Mouse (Mus musculus) CD4-positive, CD25-positive, alpha-beta regulatory T cell, adult 4 months (primary cell): ENCODE results near the gene Psmb7. TPM values are rescaled to one million over a fixed set of nuclear protein-coding genes. Genes with fewer than 3 reads are reported as not detected.

Source experiments
- ATAC-seq: one replicate; pipeline ENCODE4 v1.8.0; 2017
- polyA plus RNA-seq, 2 experiments: library from polyadenylated mRNA; unstranded; fragments of 100-300 nt; shearing (Covaris generic); gene quantifications; one replicate each; pipeline ENCODE4 v1.2.1; 2017

Gene Psmb7
- polyA plus RNA-seq, 2 experiments from 2014 or later = 87.0 to 95.3 TPM

DNA sequence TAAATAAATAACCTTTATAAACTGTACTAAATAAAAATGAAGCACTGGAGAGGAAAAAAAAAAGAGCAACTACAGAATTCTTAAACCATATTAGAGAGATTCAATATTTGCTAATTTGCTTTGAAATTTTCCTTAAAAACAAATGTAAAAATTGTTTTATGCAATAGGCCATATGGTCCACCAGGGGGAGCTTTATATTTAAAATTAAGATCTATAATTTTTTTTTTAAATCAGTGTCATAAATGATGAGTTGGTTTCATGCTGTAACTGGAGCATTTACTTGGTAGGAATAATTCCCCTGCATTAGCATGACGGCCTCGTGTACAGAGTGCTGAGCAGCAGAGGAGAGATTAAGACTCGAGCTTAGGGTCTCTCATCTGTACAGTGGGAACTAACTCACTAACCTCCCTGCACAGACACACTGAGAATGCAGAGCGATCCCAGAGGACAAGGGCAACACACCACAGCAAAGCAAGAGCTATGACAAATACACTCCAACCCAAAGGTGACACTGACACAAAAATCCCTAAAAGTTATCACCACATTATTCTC lies 6.1 kb downstream of the Psmb7 start:
- ATAC-seq = peak; percentile 70

DNA sequence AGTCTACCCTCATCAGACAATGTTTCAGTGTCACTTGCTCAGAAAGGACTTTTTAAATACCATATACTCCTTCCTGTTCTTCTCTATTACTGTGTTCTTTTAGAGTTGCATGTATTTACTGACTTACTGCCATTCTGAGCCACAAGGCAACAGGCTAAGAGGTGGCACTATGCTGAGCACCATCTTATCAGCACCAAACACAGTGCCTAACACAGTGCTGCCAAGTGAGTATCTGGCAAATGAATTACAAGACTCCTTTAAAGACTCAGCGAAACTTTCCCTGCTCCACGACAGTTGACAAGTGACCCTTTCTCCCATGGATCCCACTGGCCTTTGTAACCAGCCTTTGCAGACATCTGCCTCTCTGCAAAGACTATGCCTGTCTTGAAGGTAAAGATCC lies 13.3 kb downstream of the Psmb7 start:
- ATAC-seq = no peak

DNA sequence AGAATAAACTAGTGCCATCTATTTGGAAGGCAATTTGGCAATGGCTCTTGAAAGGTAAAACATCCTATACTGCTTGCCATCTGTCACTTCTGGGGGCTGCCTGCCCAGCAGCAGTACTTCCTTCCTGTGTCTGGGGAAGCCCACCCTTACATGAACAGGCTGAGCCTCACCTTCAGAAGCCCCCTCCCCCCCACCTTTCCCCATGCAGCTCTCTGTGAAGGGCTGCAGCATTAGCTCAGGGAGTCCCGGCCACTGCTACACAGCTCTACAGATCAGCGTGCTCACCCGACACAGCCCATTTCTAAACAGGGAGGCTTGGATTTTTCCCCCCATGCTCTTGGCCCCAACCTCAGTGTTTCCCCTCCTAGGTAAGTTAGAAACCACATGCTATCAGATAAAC lies 14.4 kb downstream of the Psmb7 start:
- no peak for ATAC-seq

DNA sequence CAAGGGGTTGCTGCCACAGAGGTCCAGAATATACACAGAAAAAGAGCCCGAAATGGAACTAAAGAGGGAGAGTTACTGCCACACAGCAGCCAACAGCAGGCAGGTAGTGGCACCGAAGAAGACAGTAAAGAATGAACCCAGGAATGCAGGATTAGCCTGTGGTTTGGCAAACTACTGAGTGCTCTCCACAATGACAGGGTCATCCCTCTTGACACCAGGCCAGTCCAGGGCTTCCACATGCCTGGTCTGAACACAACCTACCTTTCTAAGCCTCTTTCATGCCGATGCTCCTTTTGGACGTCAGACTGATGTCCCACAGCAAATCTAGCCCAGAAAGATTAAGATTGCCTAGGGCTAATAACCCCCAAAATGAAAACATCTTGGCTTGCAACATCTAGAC lies 15.1 kb downstream of the Psmb7 start:
- ATAC-seq = no peak

DNA sequence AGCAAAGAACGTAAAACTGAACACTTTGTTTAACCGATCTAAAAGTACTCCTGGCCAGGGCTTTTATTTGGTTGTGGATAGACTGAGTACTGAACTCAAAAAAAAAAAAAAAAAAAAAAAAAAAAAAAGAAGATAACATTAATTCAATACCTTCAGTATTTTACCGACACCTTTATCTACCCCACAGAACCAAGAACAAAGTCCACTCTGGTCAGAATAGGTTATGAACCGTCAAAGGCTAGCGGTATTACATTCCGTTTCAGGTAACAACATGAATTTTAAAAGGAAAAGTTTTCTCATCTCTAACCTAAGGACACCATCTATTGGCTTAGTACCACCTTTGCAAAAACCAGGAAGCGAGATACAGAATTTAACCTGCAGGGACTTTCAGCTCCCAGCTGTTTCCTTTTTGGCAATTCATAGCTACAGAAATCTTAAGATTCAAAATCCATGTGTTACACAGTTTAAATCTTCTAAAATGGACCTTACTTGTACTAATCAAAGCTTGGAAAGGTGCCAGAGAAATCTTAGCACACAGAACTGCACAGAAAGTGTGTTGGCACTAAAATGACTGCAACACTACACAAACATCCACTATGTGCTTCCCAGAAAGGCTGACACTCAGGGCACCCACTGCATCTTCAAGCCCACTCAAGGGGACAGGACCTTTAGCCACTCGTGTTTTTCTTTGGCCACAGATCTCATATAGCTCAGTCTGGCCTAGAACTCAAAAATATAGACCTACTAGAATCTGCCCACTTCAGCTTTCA lies 19.9 kb downstream of the Psmb7 start:
- no peak for ATAC-seq

DNA sequence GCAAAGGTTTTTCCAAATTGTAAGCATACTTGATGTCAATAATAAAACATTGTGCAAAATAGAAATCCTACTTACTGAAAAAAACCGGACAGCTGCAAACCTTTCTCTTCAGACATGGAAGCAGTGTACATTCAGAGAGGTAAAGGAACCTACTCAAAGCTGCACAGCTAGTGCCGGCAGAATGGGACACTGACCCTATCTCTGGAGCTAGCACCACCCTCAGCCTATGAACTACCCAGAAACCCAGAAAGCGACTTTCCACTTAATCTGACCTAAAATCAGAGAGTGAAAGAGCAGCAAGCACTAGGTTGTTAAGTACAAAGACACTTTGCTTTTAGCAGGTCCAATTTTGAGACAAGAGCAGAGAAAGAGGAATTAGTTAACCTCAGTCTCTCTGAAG lies 20.5 kb downstream of the Psmb7 start:
- no peak for ATAC-seq

DNA sequence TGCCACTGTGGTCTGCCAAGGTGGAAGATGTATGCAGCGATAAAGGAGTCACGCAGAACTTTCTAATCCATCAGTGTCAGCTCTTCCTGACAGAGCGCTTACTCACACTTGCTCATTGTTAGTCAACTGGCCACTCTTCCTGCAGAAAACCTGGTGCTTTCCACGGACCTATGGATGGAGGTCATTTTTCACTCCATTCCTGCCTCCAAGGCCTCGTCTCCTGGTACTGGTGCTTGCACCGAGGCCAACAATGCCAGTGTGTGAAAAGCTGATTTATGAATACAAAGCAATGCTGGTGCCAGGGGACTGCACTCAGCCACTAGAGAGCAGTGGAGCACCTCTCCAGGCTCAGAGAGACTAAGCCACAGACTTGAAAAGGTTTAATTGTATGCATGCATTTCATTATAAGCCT lies 22.3 kb downstream of the Psmb7 start:
- ATAC-seq = no peak

DNA sequence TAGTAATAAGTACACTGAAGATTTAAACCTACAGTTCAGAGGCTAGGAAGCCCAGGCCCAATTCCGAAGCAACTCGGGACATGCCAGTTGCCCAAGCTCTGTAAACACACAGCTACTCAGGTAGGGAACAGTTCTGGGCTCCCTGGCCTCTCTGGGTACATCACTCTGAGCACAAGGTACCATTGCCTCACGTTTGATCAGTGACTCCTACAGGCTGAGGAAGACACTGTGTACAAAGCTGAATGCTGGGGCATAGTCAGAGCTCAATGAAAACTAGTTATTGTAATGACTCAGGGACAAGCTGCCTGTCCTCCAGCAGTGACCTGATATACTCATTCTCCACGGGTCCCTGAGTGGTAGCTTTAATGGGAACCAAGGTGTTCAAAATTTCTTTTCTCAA lies 22.8 kb downstream of the Psmb7 start:
- no peak for ATAC-seq

DNA sequence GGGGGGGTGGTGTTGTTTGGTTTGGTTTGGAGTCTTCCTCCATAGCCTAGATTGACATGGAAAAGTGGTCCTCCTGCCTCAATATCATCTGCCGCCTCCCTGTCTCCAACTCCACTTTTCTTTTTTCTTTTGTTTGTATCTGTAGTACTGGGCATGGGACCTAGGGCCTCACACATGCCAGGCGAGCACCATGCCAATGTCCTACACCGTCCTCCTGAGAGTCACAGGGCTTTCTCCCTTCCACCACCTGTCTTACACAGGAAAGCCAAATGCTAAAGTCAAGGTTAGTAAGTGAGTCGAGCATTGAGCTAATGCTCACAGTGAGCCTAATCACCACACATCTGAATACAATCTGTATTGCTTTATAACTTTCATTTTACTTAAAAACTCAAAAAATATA lies 24.1 kb downstream of the Psmb7 start:
- no peak for ATAC-seq

DNA sequence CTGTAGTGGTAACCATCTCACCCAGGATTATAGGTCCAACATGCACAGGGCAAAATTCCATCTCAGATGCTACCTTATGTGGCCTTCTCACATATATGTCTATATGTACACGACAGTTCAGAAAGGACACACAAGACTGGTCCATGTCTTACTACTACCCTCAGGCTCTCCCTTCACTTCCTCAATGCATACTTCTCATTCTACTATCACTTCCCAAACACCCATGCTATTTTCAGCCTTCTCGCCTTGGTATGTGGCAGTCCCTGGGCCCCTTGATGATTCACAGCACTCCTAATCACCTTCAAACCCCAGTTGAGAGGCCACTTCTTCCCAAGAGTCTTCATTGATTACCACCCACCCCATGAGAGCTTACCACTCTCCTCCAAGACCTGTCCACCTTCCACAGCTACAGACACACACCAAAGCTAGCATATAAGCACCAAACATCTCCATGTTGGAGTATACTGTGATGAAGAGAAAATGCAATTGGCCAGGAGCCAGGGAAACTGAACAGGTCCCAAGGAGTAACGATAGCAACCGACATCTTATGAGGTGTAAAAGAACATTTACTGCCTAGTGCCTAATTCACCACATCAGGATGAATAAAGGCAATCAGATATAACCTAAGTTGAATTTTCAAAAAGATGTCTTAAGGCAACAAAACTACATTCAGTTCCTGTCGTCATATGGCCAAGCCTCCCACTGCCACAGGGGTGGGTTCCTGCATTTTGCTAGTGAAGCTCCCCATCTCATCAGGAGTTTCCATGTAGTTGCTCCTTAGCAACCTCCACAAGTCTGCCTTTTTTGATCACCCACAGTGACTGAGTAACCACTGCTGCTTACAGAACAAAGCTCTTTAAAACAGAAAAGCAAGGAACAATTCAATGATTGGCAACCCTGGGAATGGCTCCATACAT lies 26.7 kb downstream of the Psmb7 start:
- no peak for ATAC-seq

DNA sequence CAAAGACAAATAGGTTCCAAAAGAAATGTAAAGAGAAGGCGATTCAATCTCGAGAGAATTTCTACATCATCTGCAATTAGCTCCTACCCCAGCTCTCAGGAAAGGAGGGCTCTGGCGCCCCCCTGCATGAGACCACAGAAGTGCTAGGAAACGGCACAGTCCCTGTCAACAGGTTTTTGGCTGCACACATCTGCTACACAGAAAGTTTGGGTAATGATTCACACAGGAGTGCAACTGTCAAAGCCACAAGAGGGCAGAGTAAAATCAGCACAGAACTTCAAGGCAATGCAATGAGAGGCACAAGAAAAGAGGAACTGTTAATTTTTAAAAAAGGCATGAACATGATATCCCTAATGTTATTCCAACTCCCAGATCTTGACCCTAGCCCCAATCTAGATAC lies 27.8 kb downstream of the Psmb7 start:
- peak; percentile 61 for ATAC-seq

DNA sequence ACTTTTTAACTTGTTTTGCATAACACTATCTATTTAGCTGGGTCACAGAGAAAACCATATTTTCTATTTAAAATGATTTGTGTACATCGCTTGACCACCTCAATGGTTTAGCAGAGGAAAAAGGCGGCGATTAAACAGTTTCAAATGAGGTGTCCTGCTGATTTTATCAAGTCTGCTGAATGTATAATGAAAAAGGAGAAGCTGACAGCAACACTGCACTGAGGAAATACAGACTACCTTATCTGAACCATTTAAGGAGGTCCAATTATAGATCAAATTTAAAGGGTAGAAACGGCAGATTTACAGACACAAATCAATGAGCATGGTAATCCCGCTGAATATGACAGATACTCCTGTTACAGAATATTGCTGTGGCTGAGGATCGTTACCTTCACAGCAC lies 29.4 kb downstream of the Psmb7 start:
- no peak for ATAC-seq

DNA sequence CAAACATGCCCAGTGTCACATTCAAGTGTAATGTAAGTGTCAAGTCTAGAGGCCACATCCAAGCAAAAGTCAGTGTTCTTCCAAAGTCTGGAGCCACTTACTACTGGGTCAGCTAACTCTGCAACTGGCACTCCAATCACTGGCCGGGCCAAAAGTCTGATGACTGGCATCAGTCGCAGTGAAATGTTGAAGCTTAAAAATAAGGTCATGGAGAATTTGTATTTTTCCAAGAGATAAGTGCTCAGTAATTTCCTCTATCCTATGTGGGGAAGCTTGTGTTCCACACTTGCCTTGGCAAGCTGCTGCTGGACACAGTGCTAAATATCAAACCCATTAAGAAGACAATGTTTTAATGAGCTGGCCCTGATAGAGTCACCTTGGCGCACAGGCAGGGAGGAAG lies 30.3 kb downstream of the Psmb7 start:
- ATAC-seq = no peak

DNA sequence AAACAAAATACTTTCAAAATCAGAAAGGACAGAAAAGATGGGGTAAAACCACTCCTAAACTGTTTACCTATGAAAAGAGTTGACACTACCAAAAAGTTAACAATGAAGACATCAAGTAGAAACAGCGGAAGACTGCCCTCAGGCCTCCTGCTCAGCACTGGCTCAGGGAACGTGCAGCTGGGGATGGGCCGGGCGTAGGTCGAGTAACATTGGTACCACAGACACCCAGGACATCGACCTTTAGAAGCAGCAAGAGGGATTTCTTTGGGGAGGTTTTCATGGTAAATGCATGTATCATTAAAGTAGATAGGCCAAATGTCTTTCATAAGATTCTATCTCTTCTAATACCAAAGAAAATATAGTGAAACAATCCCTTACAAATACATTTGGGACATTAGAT lies 31.3 kb downstream of the Psmb7 start:
- ATAC-seq = no peak

DNA sequence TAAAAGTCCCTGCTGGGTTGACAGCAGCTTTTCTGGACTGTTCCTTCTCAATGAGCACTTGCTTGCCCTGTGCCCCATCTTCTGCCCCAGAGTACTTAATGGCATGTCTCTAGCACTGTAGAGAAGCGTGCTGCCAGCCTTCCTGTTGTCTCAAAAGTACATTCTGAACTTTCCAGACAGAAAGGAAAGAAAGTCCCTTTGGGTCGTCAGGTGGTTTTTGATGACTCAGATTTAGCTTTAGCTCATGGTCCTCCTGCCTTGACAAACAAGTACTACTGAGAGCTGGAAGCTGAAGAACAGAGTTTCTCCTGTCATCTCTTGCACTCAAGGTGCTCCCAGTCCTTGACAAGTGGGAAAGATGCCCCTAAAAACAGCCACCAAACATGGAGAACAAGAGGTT lies 33.7 kb downstream of the Psmb7 start:
- ATAC-seq = peak; percentile 91

DNA sequence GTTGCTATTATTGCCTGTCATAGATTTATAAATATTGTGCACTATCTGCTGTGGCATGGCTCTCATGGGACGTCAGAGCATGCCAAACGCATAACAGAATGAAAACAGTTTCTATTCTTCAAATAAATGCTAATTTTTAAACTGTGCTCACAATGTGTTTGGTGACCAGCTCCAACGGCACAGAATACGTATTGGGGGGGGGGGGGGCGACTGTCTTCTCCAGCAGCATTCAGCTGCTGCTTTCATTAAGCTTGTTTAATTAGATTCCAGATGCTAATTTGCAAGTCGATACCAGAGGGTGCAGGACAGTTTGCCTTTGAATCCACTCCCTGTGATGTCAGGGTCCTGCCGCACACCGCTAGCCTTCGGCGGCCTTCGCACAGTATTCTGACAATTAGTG lies 34.6 kb downstream of the Psmb7 start:
- no peak for ATAC-seq

DNA sequence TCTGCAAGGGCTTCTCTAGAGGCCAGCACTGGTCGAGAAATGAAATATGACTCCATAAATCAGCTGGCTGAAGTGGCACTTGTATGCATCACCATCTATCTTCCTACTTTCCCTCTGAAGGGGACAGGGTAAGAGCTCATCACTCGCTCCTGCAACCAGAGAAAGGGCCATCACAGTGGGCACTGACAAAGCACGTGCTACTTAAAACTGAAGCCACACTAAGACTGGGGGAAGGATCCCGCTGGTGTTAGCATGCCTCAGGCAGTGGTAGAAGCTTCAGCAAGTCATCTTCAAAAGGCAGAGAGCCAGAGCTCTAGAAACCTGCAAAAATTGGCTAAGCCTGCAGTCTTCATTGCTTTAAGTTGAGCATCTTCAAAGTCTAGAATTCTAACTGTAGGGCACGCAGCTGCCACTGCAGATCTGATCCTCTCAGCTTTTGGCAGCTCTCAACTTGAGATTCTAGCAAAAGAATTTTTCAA lies 35.0 kb downstream of the Psmb7 start:
- ATAC-seq = no peak

DNA sequence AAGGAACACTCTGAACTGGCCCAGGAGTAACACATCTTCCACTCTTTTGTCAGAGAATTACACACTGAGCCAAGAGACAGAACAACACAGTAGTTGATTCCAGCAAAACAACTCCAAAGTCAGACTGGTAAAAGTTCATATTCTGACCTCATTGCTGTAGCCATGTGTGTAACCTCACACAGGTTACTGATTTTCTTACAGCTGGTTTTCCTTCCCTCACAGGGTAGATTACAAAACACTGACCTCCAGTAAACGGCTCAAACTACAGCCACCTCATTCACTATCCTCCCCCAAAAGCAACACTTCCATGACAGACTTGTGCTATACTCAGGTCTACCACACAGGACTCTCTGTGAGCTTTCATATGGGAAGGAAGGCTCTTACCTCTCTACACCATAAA lies 36.2 kb downstream of the Psmb7 start:
- ATAC-seq = no peak

DNA sequence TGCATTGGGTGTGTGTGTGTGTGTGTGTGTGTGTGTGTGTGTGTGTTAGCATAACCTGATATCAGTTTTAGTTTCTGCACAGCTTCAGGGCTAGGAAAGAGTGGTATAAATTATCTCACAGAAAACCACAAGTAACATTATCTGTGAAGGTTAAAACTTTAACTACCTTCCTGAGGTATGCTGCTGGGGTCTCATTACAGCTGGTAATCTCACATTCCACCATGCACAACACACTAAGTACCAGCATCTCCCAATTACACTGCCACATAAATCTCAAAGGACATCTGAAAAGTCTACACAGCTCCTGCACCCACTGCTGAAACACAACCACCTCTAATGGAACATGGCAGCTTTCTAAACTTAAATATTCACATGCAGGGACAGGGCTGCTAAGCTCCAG lies 43.0 kb downstream of the Psmb7 start:
- no peak for ATAC-seq

DNA sequence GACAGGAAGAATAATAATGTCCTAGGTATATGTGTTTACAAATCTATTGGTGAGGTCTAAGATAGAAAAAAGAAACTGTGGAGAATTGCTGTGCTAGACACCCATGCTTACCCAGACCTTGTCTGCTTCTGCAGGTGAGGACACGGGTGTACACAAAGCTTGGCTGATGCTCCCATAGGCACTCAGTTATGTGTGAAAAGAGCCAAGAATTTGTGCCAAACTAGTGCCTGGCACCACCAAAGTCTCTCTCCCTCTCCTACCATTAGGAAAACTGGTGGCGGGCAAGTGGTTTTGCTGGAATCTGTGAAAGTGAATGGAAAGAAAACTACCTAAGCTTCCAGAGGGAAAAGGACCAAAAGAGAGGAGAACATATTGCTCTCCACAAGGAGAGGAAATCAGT lies 45.5 kb downstream of the Psmb7 start:
- ATAC-seq = no peak

DNA sequence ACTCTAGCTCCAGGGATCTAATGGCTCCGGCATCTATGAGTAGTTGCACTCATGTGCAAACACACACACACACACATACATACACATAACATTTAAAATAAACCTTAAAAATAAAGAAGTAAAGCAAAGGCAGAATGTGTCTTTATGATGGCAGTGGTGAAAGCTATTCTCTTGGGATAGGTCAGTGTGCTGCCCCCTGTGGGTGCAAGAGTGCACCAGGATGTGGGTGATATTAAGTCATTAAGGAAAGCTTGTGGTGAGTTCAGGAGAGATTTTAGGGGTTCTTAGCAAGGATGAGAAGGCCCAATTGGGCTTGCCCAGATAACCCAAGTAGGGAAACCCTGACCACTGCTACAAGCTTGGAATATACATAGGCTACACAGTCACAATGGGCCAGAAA lies 46.0 kb downstream of the Psmb7 start:
- ATAC-seq = peak; percentile 32

DNA sequence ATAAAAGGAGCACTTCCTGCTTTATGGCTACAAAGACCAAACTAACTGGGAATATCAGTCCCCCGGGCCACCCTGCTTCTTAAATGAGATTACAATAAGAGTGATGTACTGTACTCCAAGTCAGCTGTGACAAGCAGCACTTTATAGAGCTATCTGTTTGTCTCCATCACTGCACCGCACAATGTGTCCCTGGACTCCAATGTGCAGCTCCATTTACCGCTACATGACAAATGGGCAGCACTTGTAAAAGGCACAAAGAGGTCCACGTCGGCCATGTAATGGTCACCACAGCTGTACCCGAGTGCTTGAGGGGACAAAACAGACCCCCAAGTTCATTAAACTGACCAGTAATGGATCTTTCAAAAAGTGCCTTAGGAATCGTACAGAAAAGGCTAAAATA lies 49.0 kb downstream of the Psmb7 start:
- ATAC-seq = no peak

DNA sequence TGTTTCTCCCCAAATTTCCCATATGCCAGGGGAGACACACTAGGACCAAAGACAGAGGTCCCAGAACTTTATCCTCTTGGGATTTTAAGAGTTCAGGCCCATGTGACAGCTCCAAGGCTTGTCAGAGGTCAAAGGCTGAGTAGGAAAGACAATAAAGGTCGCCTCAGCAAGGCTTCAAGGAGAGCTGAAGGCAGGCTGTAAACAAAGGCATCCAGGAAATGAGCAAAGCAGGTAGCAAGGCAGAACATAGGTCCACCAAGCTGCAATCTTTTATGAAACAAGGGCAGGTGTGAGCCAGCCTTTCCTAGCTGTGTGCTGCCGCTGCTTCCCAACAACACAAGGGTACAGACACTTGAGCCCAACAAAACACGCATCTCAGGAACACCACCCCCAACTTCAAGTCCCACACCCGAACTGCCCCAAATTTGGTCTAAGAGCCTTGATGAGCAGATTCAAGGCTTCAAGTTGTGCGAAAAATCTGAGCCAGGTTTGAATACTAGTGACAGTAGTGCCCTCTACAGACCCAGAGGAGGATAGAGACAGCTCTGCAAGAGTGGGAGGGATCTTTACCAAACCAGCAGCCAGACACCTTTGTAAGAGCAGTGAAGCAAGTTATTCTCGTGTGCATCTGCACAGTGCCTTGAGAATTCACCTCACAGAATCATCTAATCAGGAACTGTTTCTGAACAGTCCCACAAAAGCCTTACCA lies 52.0 kb downstream of the Psmb7 start:
- peak; percentile 54 for ATAC-seq
